Mouse (Mus musculus) hematopoietic stem cell, adult 5-6 weeks (primary cell): ENCODE results near the gene Esp38. TPM values are rescaled to one million over a fixed set of nuclear protein-coding genes. Genes with fewer than 3 reads are reported as not detected.

Source experiments
- ATAC-seq, 2 experiments: fragments of 125-278 bp in 1 of 2; replicated peaks in 1 of 2; 2 replicates each; pipeline ENCODE4 v1.8.0; 2016 to 2017; ENCODE audit warnings: inconsistent platforms in 2 of 2, mild to moderate bottlenecking in 2 of 2, moderate number of reproducible peaks in 2 of 2, low read depth in 1 of 2, moderate TSS enrichment in 1 of 2; ENCODE audit not compliant: low FRiP score in 2 of 2, poor library complexity in 2 of 2, severe bottlenecking in 2 of 2, insufficient read depth in 1 of 2, low TSS enrichment in 1 of 2
- total RNA-seq: library from RNA; stranded (forward); fragments of 172-1452, 232-1000 nt; gene quantifications from 2 replicates; pipeline ENCODE4 v1.2.3, GENCODE M21; 2017

The Esp38 gene
- not detected in 2 replicates for total RNA-seq

- ATAC-seq, result no peak
These were observed at the start of gene Esp38 for GRCm38 (mm10) chr17:39950220-39950619. Gene Esp38 (plus strand): TSS chr17:39950520.

- ATAC-seq, result peak in 1 of 2 experiments; percentile 78; a peak in 2 of 4 replicates
These were observed 47.3 kb upstream of the Esp38 start for GRCm38 (mm10) chr17:39902928-39903545.

Other genes with a start within 250 kb of the Esp38 start
- not detected in 2 replicates for gene AC192777.2, start 144.9 kb downstream of the Esp38 start, total RNA-seq